Mouse (Mus musculus): Measurements from ENCODE around the gene Popdc2. TPM values are rescaled to one million over a fixed set of nuclear protein-coding genes. Genes with fewer than 3 reads are reported as not detected.

The Popdc2 gene
- total RNA-seq, 2 experiments from 2014 or later: 0.62 TPM; not detected in 1

GRCm38 (mm10) chr16:38399531-38400231, 37.7 kb downstream of the Popdc2 start:
- peak; percentile 45 for ATAC-seq (replicated peaks; ENCODE audit: poor library complexity)

- ATAC-seq (replicated peaks; ENCODE audit: poor library complexity): no peak
Observed at GRCm38 (mm10) chr16:38400311-38400960, 38.4 kb downstream of the Popdc2 start.

- ATAC-seq (replicated peaks; ENCODE audit: poor library complexity): no peak
Observed at GRCm38 (mm10) chr16:38401468-38401867, 39.5 kb downstream of the Popdc2 start.

- peak; percentile 85 for ATAC-seq (replicated peaks; ENCODE audit: poor library complexity)
Observed at GRCm38 (mm10) chr16:38403639-38404038, 41.6 kb downstream of the Popdc2 start.

- ATAC-seq (replicated peaks; ENCODE audit: poor library complexity): no peak
Observed at GRCm38 (mm10) chr16:38406293-38406692, 44.3 kb downstream of the Popdc2 start.

- ATAC-seq (replicated peaks; ENCODE audit: poor library complexity): peak; percentile 38
Observed at GRCm38 (mm10) chr16:38406708-38407107, 44.7 kb downstream of the Popdc2 start.

- no peak for ATAC-seq (replicated peaks; ENCODE audit: poor library complexity)
Observed at GRCm38 (mm10) chr16:38407584-38407983, 45.6 kb downstream of the Popdc2 start.

GRCm38 (mm10) chr16:38408416-38408815, 46.4 kb downstream of the Popdc2 start:
- no peak for ATAC-seq (replicated peaks; ENCODE audit: poor library complexity)

- ATAC-seq (replicated peaks; ENCODE audit: poor library complexity): peak; percentile 57
Observed at GRCm38 (mm10) chr16:38414953-38415352, 52.9 kb downstream of the Popdc2 start.

- ATAC-seq (replicated peaks; ENCODE audit: poor library complexity): no peak
Observed at GRCm38 (mm10) chr16:38425374-38425773, 63.4 kb downstream of the Popdc2 start.

- ATAC-seq (replicated peaks; ENCODE audit: poor library complexity): no peak
Observed at GRCm38 (mm10) chr16:38425799-38426198, 63.8 kb downstream of the Popdc2 start.

Other genes starting within 250 kb of the Popdc2 start
- not detected in 2 replicates for gene Nr1i2, start 67.4 kb upstream of the Popdc2 start, total RNA-seq (2015)
- not detected in 2 replicates for gene Nr1i2, start 67.4 kb upstream of the Popdc2 start, total RNA-seq (2017)
- not detected in 2 replicates for gene Maats1, start 20.1 kb upstream of the Popdc2 start, total RNA-seq (2015)
- gene Maats1, start 20.1 kb upstream of the Popdc2 start, total RNA-seq (2017): not detected in 2 replicates
- gene Cox17, start 15.2 kb upstream of the Popdc2 start, total RNA-seq (2015): 95.3 and 110 TPM in 2 replicates
- 294 and 340 TPM in 2 replicates for gene Cox17, start 15.2 kb upstream of the Popdc2 start, total RNA-seq (2017)
- gene Gm21987, start 15.2 kb upstream of the Popdc2 start, total RNA-seq (2015): not detected in 2 replicates
- not detected in 2 replicates for gene Gm21987, start 15.2 kb upstream of the Popdc2 start, total RNA-seq (2017)
- gene Pla1a, start 70.9 kb downstream of the Popdc2 start, total RNA-seq (2015): not detected in 2 replicates
- gene Pla1a, start 70.9 kb downstream of the Popdc2 start, total RNA-seq (2017): not detected in 2 replicates
- 22.9 and 23.5 TPM in 2 replicates for gene Adprh, start 90.5 kb downstream of the Popdc2 start, total RNA-seq (2015)
- gene Adprh, start 90.5 kb downstream of the Popdc2 start, total RNA-seq (2017): 14.9 and 16.0 TPM in 2 replicates
- 0.77 and 1.6 TPM in 2 replicates for gene Cd80, start 93.4 kb downstream of the Popdc2 start, total RNA-seq (2015)
- gene Cd80, start 93.4 kb downstream of the Popdc2 start, total RNA-seq (2017): 0.25 and 0.47 TPM in 2 replicates
- gene Timmdc1, start 160.5 kb downstream of the Popdc2 start, total RNA-seq (2015): 7.0 and 9.2 TPM in 2 replicates
- gene Timmdc1, start 160.5 kb downstream of the Popdc2 start, total RNA-seq (2017): 37.1 and 39.0 TPM in 2 replicates
- 41.1 and 43.1 TPM in 2 replicates for gene Poglut1, start 188.0 kb downstream of the Popdc2 start, total RNA-seq (2015)
- 19.5 and 20.6 TPM in 2 replicates for gene Poglut1, start 188.0 kb downstream of the Popdc2 start, total RNA-seq (2017)
- gene Tmem39a, start 196.5 kb downstream of the Popdc2 start, total RNA-seq (2015): 129 and 146 TPM in 2 replicates
- gene Tmem39a, start 196.5 kb downstream of the Popdc2 start, total RNA-seq (2017): 84.5 and 107 TPM in 2 replicates

Data from megakaryocyte progenitor cell, adult 5-6 weeks (primary cell).